Mouse (Mus musculus) kidney, postnatal 10 days (tissue): ENCODE results near the gene Rsg1.
A peak's percentile ranks its signal among the peaks of the same experiment; 100 is the strongest.

Source experiments
- DNase-seq: peaks from one replicate; pipeline ENCODE4 v3.0.0; 2021; ENCODE audit warnings: mixed read lengths

Gene Rsg1

GRCm38 (mm10) chr4:141249383-141249782 is 35.6 kb downstream of the Rsg1 start:
- DNase-seq: no peak

- DNase-seq: no peak
Observed at GRCm38 (mm10) chr4:141251071-141251470, 37.3 kb downstream of the Rsg1 start.

DNA sequence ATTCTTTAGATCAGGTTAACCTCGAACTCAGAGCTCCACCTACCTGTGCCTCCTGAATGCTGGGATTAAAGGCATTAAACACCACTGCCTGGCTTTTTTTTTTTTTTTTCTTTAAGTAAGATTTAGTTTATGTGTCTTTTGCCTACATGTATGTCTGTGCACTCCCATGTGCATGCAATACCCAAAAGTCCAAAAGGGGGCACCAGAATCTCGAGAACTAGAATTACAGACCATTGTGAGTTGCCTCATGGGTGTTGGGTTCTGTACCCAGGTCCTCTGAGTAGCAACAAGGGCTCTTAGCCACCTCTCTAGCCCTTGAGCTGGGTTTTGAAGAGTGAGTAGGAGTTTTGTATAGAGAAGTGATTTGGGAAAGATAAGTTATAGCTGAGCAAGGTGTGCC is 38.9 kb downstream of the Rsg1 start:
- no peak for DNase-seq

DNA sequence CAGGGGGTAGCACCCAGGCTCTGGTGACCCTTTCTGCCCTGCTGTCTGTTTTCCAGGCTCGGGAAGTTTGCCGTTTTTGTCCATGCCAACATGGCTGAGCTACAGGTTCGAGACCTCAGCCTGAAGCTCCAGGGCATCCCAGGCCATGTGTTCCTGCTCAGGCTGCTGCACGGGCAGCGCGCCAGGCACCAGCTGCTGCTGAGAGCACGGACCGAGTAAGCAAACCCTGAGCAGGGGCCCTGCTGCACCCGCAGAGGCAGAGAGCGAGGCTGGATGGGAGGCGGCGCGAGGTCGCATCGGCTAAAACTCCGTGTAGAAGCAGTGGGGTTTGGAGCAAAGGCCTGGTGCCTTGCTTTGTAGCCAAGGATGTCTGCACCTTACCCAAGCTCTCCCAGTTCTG is 40.5 kb downstream of the Rsg1 start:
- peak; percentile 81 for DNase-seq

DNA sequence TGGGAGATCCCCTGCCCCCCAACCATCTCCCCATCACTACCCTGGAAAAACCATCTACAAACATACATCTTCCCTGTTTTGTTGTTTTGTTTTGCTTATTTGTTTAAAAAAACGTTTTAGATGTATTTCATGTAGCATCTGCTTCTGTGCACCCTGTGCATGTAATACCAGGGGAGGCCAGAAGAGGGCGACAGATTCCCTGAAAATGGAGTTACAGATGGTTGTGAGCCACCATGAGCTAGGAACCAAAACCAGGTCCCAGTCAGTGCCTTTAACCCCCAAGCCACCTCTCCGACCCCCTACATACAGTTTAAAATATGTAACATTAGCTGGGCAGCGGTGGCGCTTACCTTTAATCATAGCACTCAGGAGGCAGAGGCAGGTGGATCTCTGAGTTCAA is 43.7 kb downstream of the Rsg1 start:
- DNase-seq: no peak

- no peak for DNase-seq
Observed at GRCm38 (mm10) chr4:141259413-141259812, 45.7 kb downstream of the Rsg1 start.

- no peak for DNase-seq
Observed at GRCm38 (mm10) chr4:141260007-141260723, 46.4 kb downstream of the Rsg1 start.

DNA sequence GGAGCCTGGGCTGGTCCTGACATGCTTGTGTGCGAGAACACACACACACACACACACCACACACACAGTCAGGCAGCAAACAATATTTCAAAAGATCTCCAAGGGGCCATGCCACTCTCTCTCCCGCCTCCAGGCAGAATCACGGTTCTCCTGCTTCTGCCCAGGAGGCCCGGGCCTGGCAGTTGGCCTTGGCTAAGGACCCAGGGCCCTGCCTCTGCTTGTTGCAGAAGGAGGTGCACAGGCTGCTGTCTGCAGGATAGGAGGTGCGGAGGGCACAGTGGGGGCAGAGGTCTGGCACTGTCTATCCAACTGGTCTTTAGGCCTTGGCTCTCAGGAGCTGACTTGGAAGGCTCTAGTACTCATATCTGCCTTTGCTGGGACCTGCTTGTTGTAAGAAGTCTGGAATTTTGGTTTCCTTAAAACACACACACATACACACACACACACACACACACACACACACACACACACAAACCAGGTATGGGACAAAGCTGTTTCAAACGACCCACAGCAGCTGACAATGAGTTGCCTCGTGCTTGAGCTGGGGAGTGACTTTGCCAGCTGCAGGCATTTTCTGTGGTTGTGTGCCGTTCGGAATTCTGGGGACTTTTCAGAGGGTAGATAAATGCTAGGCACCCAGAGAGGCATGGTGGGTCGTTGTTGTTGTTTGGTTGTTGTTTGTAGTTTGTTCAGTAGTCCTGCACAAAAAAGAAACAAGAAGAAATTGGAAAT is 49.3 kb downstream of the Rsg1 start:
- no peak for DNase-seq

DNA sequence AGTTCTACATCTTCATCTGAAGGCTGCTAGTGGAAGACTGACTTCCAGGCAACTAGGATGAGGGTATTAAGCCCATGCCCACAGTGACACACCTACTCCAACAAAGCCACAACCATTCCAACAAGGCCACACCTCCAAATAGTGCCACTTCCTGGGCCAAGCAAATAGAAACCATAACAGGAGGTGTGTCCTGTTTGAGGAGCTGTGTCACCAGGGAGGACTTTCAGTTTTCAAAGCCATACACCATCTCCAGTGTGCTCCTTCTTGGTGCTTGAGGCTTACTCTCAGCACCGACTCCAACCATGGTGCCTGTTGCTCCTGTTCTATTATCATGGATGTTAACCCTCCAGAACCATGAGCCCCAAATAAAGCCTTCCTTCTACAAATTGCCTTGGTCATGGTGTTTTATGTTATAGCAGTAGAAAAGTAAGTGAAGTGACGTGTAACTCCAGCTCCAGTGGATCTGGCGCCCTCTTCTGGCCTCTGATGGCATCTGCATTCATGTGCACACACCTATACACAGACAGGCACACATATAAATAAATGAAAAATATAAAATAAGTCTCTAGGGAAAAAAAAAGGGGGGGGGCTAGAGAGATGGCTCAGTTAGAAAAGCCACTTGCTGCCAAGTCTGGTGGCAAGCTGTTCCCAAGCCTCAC is 52.4 kb downstream of the Rsg1 start:
- no peak for DNase-seq

- DNase-seq: no peak
Observed at GRCm38 (mm10) chr4:141267250-141267649, 53.5 kb downstream of the Rsg1 start.

GRCm38 (mm10) chr4:141267837-141268236 is 54.1 kb downstream of the Rsg1 start:
- DNase-seq: peak; percentile 83

- DNase-seq: no peak
Observed at GRCm38 (mm10) chr4:141268350-141268749, 54.6 kb downstream of the Rsg1 start.

- DNase-seq: no peak
Observed at GRCm38 (mm10) chr4:141269080-141269479, 55.3 kb downstream of the Rsg1 start.

- no peak for DNase-seq
Observed at GRCm38 (mm10) chr4:141270201-141270940, 56.6 kb downstream of the Rsg1 start.

DNA sequence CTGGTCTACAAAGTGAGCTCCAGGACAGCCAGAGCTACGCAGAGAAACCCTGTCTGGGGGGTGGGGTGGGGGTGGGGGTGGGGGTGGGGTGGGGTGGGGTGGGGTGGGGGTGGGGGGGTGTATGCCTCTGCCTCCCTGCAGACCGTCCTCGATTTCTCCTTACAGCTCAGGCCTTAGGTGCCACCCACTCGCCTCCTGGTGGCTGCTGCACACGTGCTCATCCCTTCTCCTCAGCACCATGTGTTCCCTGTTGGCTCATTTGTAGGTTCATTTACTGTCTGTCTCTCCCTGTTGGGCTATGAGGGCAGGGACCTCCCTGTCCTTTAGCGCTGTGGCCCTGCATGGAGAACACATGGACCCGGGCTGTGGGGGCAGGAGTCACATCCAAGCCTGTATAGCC is 57.5 kb downstream of the Rsg1 start:
- DNase-seq: no peak

- DNase-seq: no peak
Observed at GRCm38 (mm10) chr4:141271721-141272120, 58.0 kb downstream of the Rsg1 start.

DNA sequence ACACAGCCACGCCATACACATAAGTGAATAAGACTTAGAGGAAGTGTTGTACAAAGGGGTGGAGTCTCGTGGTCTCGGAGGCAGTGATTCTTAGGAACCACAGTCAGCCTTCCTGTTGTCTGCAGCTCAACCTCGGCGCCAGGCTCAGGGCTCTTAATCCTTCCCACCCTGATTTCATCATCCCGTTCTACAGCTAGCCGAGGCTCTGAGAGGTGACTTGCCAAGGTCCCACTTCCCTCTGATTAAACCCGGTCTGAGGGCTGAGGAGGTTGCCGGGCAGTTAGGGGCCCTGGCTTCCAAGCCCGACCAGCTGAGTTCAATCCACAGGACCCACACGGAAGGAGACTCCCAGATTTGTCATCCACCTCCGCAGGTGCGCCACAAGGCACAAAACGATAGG is 59.1 kb downstream of the Rsg1 start:
- no peak for DNase-seq

DNA sequence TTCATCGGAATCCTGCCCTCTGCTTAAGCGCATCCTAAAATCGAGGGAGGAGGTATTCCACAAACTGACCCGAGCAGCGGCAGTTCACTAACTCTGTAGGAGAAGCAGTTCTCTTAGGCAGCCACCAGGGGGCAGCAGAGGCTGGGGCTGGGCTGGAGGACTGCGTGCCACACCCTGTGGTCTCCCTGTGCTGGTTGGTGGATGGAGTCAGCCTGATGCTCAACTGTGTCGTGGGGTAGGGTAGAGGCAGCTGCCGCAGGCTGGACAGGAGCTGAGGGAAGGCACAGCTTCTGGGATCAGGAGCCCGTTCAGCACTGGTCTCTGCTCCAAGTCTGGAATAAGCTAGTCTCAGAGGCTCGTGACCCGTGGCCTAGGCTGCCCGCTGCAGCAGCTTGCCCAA is 59.5 kb downstream of the Rsg1 start:
- DNase-seq: peak; percentile 91

DNA sequence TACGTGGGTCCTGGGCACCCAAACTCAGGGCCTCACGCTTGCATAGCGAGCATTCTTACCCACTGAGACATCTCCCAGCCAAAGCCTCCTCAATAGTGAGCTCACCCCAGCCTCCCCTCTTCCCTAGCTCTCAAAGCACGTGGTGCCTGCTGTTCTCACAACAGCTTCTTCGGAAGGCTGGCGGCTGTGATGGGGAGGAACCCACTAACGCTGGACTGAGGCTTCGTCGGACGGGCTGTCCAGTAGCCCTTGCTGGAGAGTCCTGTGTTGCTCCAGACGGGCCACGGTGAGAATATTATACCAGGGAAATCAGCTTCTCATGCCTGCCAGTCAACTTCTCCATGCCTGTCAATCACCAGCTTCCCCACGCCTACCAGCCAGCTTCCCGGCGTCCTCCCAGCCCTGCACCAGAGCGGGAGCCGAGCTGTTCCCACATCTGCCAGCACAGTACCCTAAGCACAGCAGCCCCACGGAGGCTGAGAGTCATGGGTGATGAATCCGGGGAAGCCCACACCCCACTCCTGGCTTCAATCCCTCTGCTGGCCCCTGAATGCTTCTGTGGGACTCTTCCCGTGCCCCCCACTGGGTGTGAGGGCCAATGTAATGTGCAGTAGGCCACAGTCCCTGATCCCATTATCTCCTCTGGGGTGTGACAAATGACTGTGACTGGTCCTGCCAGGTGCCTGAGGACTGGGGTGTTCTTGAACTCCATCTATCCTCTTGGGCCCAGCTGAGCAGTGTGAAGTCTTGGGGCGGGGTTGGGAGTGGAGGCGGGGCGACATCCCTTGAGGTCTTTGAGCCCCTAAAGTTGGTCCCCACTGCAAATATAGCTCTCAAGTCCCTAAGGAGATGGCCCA is 61.0 kb downstream of the Rsg1 start:
- DNase-seq: no peak
